Mouse (Mus musculus): Measurements from ENCODE around the gene Tnfrsf1a.

Tnfrsf1a gene

GRCm38 (mm10) chr6:125348721-125349574 lies at the start of gene Tnfrsf1a:
TSS of gene Tnfrsf1a (plus strand) at chr6:125349362.
- CTCF ChIA-PET, result interaction anchor here (0.6 kb wide), 2 partner anchors 54 to 118 kb away, joined by 3 to 8 read pairs; no protein-coding TSS in a partner anchor

DNA sequence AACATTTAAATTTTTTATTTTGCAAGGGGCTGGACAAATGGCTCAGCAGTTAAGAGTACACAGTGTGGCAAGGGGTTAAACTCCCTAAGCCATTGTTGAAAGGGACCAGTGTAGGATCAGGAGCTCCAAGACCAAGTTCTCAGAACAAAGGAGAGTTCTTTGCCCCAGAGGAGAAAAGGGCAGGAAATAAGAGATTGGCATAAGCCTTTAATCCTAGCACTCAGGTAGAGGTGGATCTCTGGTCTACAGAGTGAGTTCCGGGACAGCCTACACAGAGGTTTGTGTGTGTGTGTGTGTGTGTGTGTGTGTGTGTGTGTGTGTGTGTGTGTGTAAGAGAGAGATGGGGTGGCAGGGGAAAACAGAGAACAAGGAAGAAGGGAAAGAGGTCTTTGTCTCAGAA lies 48.2 kb upstream of the Tnfrsf1a start:
- CTCF ChIA-PET, result no interaction called here

DNA sequence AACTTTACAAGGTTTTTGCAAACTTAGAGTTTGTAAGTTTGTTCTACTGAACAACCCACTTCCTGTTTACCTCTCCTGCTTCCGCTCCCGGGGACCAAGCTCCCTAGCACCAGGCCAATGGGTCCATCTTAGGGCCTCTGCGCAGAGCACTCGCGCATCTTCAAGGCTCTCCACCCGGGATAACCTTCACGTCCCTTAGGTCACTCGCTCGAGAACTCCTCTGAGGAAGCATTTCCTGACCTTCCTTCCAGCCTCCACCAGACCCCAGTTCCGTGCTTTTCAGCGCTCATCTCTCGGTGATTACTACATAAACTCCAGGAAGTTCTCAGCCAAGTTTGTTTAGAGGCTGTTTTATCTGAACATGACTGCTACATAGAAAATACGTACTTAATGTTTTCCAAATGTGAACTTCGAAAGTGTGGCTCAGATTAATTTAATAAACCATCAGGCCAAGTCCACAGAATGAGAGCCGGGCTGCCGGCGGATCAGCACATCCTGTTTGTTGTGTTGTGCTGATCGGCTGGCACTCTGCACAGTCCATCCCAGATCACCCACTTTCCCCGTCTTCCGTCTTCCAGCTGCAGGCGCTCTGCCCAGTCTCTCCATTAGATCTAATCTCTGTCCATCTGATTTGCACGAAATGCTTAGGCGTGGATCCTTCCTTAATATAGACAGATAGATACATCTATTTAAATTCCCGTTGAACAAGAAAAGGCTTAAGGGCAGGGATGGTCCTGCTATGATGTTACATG lies 46.8 kb upstream of the Tnfrsf1a start:
- CTCF ChIA-PET, result no interaction called here

DNA sequence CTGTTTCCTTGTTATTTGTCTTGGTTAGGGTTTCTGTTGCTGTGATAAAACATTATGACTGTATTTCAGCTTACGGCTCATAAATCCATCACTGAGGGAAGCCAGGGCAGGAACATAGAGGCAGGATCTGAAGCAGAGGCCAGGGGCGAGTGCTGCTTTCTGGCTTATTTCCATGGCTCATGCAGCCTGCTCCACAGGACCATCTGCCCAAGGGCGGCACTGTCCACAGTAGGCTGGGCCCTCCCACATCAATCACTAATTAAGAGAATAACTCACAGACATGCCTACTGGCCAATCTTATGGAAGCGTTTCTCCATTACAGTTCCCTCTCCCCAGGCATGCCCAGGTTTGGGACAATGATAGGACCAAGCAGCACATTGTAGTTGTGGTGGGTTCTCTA lies 45.9 kb upstream of the Tnfrsf1a start:
- CTCF ChIA-PET, result no interaction called here

GRCm38 (mm10) chr6:125304408-125304807 lies 44.8 kb upstream of the Tnfrsf1a start:
- CTCF ChIA-PET, result interaction anchor here (0.5 to 0.9 kb wide), 2 partner anchors 45 to 59 kb away, joined by 3 to 6 read pairs; no protein-coding TSS in a partner anchor

- CTCF ChIA-PET, result no interaction called here
Observed at GRCm38 (mm10) chr6:125305465-125305864, 43.7 kb upstream of the Tnfrsf1a start.

- CTCF ChIA-PET, result no interaction called here
Observed at GRCm38 (mm10) chr6:125307091-125307490, 42.1 kb upstream of the Tnfrsf1a start.

- CTCF ChIA-PET, result no interaction called here
Observed at GRCm38 (mm10) chr6:125308921-125309320, 40.2 kb upstream of the Tnfrsf1a start.

GRCm38 (mm10) chr6:125309406-125309805 lies 39.8 kb upstream of the Tnfrsf1a start:
- CTCF ChIA-PET, result no interaction called here

DNA sequence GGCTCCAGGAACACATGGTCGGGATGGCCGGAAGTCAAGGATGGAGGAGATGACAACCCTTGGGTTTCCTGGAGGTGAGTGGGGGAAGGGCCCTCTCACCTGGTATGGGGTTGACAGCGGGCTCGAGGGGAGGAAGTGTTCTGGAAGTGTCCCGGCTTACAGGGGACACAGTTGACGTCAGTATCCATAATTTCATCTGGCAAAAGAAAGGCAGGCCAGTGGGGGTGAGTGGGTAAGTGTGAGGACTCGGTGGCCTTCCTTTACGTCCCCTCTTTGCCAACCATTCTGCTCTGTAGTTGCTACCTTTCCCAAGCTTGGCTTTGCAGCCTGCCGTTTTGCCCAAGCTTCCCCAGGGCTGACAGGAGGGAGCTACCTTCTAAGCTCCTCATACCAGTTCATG lies 37.0 kb upstream of the Tnfrsf1a start:
- CTCF ChIA-PET, result no interaction called here

DNA sequence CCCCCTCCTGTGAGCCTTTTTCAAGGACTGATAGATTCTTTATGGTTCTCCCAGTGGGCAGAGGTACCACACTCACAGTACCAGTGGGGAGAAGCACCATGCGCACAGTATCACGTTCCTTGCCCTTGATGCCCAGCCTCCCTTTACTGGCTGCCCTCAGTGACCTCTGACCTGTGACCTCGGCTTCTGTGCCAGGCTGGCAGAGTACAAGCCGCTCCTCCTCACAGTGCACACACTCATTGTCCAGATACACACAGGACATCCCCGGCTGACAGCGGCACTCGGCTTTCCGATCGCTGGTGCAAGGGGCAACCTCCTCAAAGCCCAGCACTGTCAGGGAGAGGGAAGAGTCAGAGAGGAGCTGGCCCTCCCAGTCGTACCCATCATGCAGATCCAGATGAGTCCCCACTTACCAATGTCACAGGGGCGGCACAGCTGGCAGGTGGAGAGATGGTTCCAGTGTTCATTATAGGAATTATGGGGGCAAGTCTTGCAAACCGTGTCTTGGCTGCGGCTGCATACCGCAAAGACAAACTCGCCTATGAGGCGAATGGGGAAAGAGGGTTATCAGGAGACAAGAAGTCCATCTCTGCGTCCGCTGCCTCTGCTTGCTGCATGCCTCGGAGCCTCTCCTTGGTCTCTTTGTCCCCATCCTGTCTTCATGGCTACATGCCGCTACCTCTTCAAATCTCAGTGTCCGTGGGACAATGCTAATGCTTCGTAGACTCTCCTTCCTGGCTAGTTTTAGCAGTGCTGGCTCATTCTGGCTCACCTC lies 36.4 kb upstream of the Tnfrsf1a start:
- CTCF ChIA-PET, result no interaction called here

DNA sequence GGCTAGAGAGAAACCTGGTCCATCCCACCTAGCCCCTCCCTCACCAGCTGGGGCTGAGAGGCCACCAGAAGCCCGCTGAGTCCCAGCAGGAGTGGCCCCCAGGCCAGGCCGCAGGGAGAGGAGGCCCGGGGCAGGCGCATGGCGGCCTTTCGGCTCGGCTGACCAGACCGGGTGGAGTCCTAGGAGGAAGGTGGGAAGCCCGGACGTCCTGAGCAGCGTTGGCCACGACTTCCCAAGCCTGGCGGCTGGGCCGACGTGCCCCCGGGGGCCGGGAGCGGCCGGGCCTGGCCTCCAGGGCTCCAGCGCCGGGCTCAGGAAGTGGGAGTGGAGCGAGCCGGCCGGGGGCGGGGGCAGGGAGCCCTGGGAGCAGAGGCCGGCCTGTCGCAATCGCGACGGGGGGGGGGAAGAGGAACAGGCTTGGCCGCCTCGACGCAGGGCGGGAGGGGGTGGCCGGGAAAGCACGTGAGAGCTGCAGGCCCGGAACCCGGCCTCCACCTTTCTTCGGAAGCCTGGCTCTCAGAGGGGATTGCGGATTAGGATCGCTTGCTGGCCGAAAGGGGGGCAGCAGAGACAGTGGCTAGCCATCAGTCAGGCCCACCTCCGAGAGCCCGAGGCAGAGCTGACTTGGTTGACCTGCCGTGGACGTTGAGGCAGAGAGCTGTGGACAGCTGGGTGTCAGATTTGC lies 35.5 kb upstream of the Tnfrsf1a start, which contains the start of gene Ltbr:
Gene Ltbr, minus strand, starts transcription at position 340 of the 685 bp plus-strand sequence.
- CTCF ChIA-PET, result no interaction called here

DNA sequence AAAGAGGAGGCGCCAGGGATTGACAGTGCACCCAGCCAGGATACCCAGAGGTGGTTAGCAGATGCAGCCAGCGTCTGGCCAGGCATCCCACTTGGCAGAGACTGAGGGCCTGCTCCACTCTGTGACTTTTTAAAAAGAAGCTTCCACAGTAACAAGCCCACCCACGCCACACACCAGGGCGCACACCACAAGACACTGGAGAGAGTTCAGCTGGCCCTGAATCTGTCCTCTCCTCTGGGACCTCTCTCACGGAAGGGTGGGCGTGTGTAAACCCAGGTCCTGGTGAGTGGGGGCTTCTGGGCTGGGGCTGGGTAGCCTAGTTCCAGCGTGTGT lies 35.0 kb upstream of the Tnfrsf1a start:
- CTCF ChIA-PET, result no interaction called here

- CTCF ChIA-PET, result interaction anchor here (0.7 kb wide), 1 partner anchor 49 kb away, joined by 4 read pairs; no protein-coding TSS in a partner anchor
Observed at GRCm38 (mm10) chr6:125314746-125315145, 34.4 kb upstream of the Tnfrsf1a start.

GRCm38 (mm10) chr6:125317077-125317476 lies 32.1 kb upstream of the Tnfrsf1a start:
- CTCF ChIA-PET, result no interaction called here

- CTCF ChIA-PET, result no interaction called here
Observed at GRCm38 (mm10) chr6:125318981-125319918, 29.9 kb upstream of the Tnfrsf1a start.

DNA sequence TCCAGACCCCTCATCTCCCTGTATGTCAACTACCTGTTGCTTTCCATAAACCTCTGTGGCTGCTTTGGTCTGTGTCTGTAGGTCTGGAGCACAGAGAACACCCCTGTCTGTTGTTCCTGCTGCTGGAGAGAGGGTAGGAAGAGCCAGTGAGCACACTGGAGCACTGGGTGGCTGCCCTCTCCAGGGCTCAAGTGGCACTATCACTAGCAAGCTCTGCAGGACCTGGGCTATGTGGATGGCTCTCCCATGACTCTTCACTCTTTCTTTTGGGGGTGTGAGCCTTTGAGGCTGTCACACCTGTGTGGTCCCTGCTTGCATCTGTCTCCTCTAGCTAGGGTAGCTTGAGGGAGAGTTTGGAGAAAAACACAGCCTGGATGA lies 29.3 kb upstream of the Tnfrsf1a start:
- CTCF ChIA-PET, result no interaction called here

GRCm38 (mm10) chr6:125320323-125320722 lies 28.8 kb upstream of the Tnfrsf1a start, which contains the start of gene Scnn1a:
TSS of gene Scnn1a (plus strand) at chr6:125320659.
- CTCF ChIA-PET, result no interaction called here

- CTCF ChIA-PET, result no interaction called here
Observed at GRCm38 (mm10) chr6:125321114-125321855, 27.9 kb upstream of the Tnfrsf1a start.

- CTCF ChIA-PET, result no interaction called here
Observed at GRCm38 (mm10) chr6:125322794-125323193, 26.4 kb upstream of the Tnfrsf1a start.

All from spleen, embryonic (tissue).